Mouse (Mus musculus): ENCODE measurements around the gene Cd59a. TPM values are rescaled to one million over a fixed set of nuclear protein-coding genes. Genes with fewer than 3 reads are reported as not detected.
"Not testable (repeated sequence)": the region's sequence is repeated elsewhere in the genome, so short reads cannot be mapped to it uniquely, and the experiment has no call there.

The Cd59a gene
- total and polyA plus RNA-seq, 3 experiments: 40.1 to 53.9 (median 48.9) TPM

- Histone ChIP-seq H3K79me2 (replicated peaks; ENCODE audit: control insufficient read depth, insufficient read depth, low read length) (no peaks in the 10 kb centered on the region), H3K27me3 (ENCODE audit: control insufficient read depth, insufficient read depth, low read length) (no peaks in the 10 kb centered on the region), H3K36me3 (ENCODE audit: control insufficient read depth, insufficient read depth, low read length) (peaks cover 3% of the 10 kb centered on the region), H3K4me3 (no peak overlapping the region), H3K27ac (no peak overlapping the region), H3K4me1 (ENCODE audit: control insufficient read depth, insufficient read depth, low read length) (peaks cover 12% of the 10 kb centered on the region), H3K9ac (ENCODE audit: low read depth, low read length) (no peak overlapping the region)
- TF ChIP-seq POLR2A (IDR thresholded peaks at IDR 0.05; ENCODE audit: insufficient read depth, low read depth, low read length): no peak
- no peak for TF ChIP-seq CTCF (IDR thresholded peaks at IDR 0.05)
- no peak for TF ChIP-seq EP300 (IDR thresholded peaks at IDR 0.05; ENCODE audit: insufficient read depth, low read depth, low read length)
- WGBS: 11% methylated on average over 3 of the region's 3 CpGs
- intact Hi-C loops (cut with DNase I): no loop called here
- DNase-seq: no peak
These were observed 3.1 kb downstream of the Cd59a start for GRCm38 (mm10) chr2:104098529-104099230.

GRCm38 (mm10) chr2:104099231-104099585 lies 3.6 kb downstream of the Cd59a start:
- no peak for TF ChIP-seq POLR2A (IDR thresholded peaks at IDR 0.05; ENCODE audit: insufficient read depth, low read depth, low read length)
- no peak for TF ChIP-seq CTCF (IDR thresholded peaks at IDR 0.05)
- no peak for TF ChIP-seq EP300 (IDR thresholded peaks at IDR 0.05; ENCODE audit: insufficient read depth, low read depth, low read length)
- H3K4me3 ChIP-seq: no peak overlapping the region
- H3K27ac ChIP-seq: no peak overlapping the region
- intact Hi-C loops (cut with DNase I): no loop called here
- H3K4me1 ChIP-seq (ENCODE audit: control insufficient read depth, insufficient read depth, low read length): peaks cover 12% of the 10 kb centered on the region
- peaks cover 3% of the 10 kb centered on the region for H3K36me3 ChIP-seq (ENCODE audit: control insufficient read depth, insufficient read depth, low read length)
- H3K9ac ChIP-seq (ENCODE audit: low read depth, low read length): no peak overlapping the region
- H3K27me3 ChIP-seq (ENCODE audit: control insufficient read depth, insufficient read depth, low read length): no peaks in the 10 kb centered on the region
- 90% methylated on average over 2 of the region's 2 CpGs for WGBS
- no peak for DNase-seq
- no peaks in the 10 kb centered on the region for H3K79me2 ChIP-seq (replicated peaks; ENCODE audit: control insufficient read depth, insufficient read depth, low read length)

GRCm38 (mm10) chr2:104099946-104100345 lies 4.3 kb downstream of the Cd59a start:
- H3K27ac ChIP-seq: no peak overlapping the region
- WGBS: 63% methylated on average over 1 of the region's 1 CpGs
- no peaks in the 10 kb centered on the region for H3K79me2 ChIP-seq (replicated peaks; ENCODE audit: control insufficient read depth, insufficient read depth, low read length)
- no peaks in the 10 kb centered on the region for H3K27me3 ChIP-seq (ENCODE audit: control insufficient read depth, insufficient read depth, low read length)
- DNase-seq: no peak
- TF ChIP-seq POLR2A (IDR thresholded peaks at IDR 0.05; ENCODE audit: insufficient read depth, low read depth, low read length) (no peak), CTCF (IDR thresholded peaks at IDR 0.05) (no peak), EP300 (IDR thresholded peaks at IDR 0.05; ENCODE audit: insufficient read depth, low read depth, low read length) (no peak)
- no peak overlapping the region for H3K4me3 ChIP-seq
- H3K36me3 ChIP-seq (ENCODE audit: control insufficient read depth, insufficient read depth, low read length): peaks cover 3% of the 10 kb centered on the region
- intact Hi-C loops (cut with DNase I): no loop called here
- peaks cover 12% of the 10 kb centered on the region for H3K4me1 ChIP-seq (ENCODE audit: control insufficient read depth, insufficient read depth, low read length)
- H3K9ac ChIP-seq (ENCODE audit: low read depth, low read length): no peak overlapping the region

GRCm38 (mm10) chr2:104104800-104105199 lies 9.2 kb downstream of the Cd59a start:
- Histone ChIP-seq H3K4me1 (ENCODE audit: control insufficient read depth, insufficient read depth, low read length) (peaks cover 5% of the 10 kb centered on the region), H3K9ac (ENCODE audit: low read depth, low read length) (no peak overlapping the region), H3K27ac (no peak overlapping the region), H3K27me3 (ENCODE audit: control insufficient read depth, insufficient read depth, low read length) (no peaks in the 10 kb centered on the region), H3K36me3 (ENCODE audit: control insufficient read depth, insufficient read depth, low read length) (peaks cover 2% of the 10 kb centered on the region), H3K4me3 (no peak overlapping the region), H3K79me2 (replicated peaks; ENCODE audit: control insufficient read depth, insufficient read depth, low read length) (no peaks in the 10 kb centered on the region; the same call in 1 of the 2 replicates)
- 84% methylated on average over 6 of the region's 6 CpGs for WGBS
- DNase-seq: no peak
- intact Hi-C loops (cut with DNase I): no loop called here
- TF ChIP-seq EP300 (IDR thresholded peaks at IDR 0.05; ENCODE audit: insufficient read depth, low read depth, low read length) (no peak), POLR2A (IDR thresholded peaks at IDR 0.05; ENCODE audit: insufficient read depth, low read depth, low read length) (no peak), CTCF (IDR thresholded peaks at IDR 0.05) (no peak)

- DNase-seq; H3K79me2 ChIP-seq (replicated peaks; ENCODE audit: control insufficient read depth, insufficient read depth, low read length); H3K27ac ChIP-seq; H3K4me3 ChIP-seq; H3K4me1 ChIP-seq (ENCODE audit: control insufficient read depth, insufficient read depth, low read length); H3K9ac ChIP-seq (ENCODE audit: low read depth, low read length); H3K36me3 ChIP-seq (ENCODE audit: control insufficient read depth, insufficient read depth, low read length); intact Hi-C loops (cut with DNase I); H3K27me3 ChIP-seq (ENCODE audit: control insufficient read depth, insufficient read depth, low read length): not testable (repeated sequence)
- WGBS: 62% methylated on average over 2 of the region's 2 CpGs
These were observed 13.4 kb downstream of the Cd59a start for GRCm38 (mm10) chr2:104109021-104109420.

GRCm38 (mm10) chr2:104109528-104109927 lies 13.9 kb downstream of the Cd59a start:
- Histone ChIP-seq H3K4me3 (no peak overlapping the region), H3K27ac (no peak overlapping the region), H3K79me2 (replicated peaks; ENCODE audit: control insufficient read depth, insufficient read depth, low read length) (no peaks in the 10 kb centered on the region; the same call in 1 of the 2 replicates), H3K4me1 (ENCODE audit: control insufficient read depth, insufficient read depth, low read length) (peaks cover 3% of the 10 kb centered on the region; the same call in 1 of the 2 replicates), H3K9ac (ENCODE audit: low read depth, low read length) (no peak overlapping the region), H3K36me3 (ENCODE audit: control insufficient read depth, insufficient read depth, low read length) (peaks cover 2% of the 10 kb centered on the region), H3K27me3 (ENCODE audit: control insufficient read depth, insufficient read depth, low read length) (no peaks in the 10 kb centered on the region)
- WGBS: 49% methylated on average over 2 of the region's 2 CpGs
- no peak for DNase-seq
- TF ChIP-seq POLR2A (IDR thresholded peaks at IDR 0.05; ENCODE audit: insufficient read depth, low read depth, low read length) (no peak), CTCF (IDR thresholded peaks at IDR 0.05) (no peak), EP300 (IDR thresholded peaks at IDR 0.05; ENCODE audit: insufficient read depth, low read depth, low read length) (no peak)
- intact Hi-C loops (cut with DNase I): no loop called here
